Mouse (Mus musculus) heart, adult 2 months (tissue): ENCODE data around the gene Mrps27. TPM values are rescaled to one million over a fixed set of nuclear protein-coding genes. Genes with fewer than 3 reads are reported as not detected.
"Not testable (repeated sequence)": the region's sequence is repeated elsewhere in the genome, so short reads cannot be mapped to it uniquely, and the experiment has no call there.

ENCODE experiments used
- DNase-seq, 2 experiments: peaks; one replicate each; pipeline ENCODE4 v3.0.0; 2021
- H3K27ac ChIP-seq: fragments of 200-600 bp; 2 replicates; pipeline ENCODE4 v1.8.1; 2022
- H3K27me3 ChIP-seq: fragments of 200-500 bp; 2 replicates; pipeline ENCODE4 v1.6.1; 2012; ENCODE audit warnings: mild to moderate bottlenecking, low read length, inconsistent platforms, mixed read lengths; ENCODE audit not compliant: control insufficient read depth, insufficient read depth
- H3K36me3 ChIP-seq: fragments of 200-500 bp; 2 replicates; pipeline ENCODE4 v1.6.1; 2012; ENCODE audit warnings: low read length, inconsistent platforms; ENCODE audit not compliant: control insufficient read depth, insufficient read depth
- H3K4me1 ChIP-seq: fragments of 200-500 bp; 2 replicates; pipeline ENCODE4 v1.6.1; 2011; ENCODE audit warnings: low read length; ENCODE audit not compliant: control insufficient read depth, insufficient read depth
- H3K4me3 ChIP-seq: fragments of 200-600 bp; 2 replicates; pipeline ENCODE4 v1.8.1; 2022
- H3K79me2 ChIP-seq: fragments of 200-500 bp; replicated peaks from 2 replicates; pipeline ENCODE4 v1.6.1; 2012; ENCODE audit warnings: mild to moderate bottlenecking, inconsistent platforms, low read length, moderate library complexity, mixed read lengths; ENCODE audit not compliant: control insufficient read depth, insufficient read depth
- H3K9ac ChIP-seq: fragments of 200-500 bp; 2 replicates; pipeline ENCODE4 v1.6.1; 2012; ENCODE audit warnings: low read depth, mild to moderate bottlenecking, control low read depth, inconsistent platforms, low read length, mixed read lengths
- CTCF ChIP-seq: fragments of 200-600 bp; IDR thresholded peaks from 2 replicates; pipeline ENCODE4 v1.8.1; 2022; ENCODE audit warnings: antibody characterized with exemption, mild to moderate bottlenecking, moderate library complexity
- EP300 ChIP-seq: fragments of 200-500 bp; IDR thresholded peaks from 2 replicates; pipeline ENCODE4 v1.6.1; 2011; ENCODE audit warnings: low read depth, low read length, control low read depth; ENCODE audit not compliant: insufficient read depth
- POLR2A ChIP-seq: fragments of 200-500 bp; IDR thresholded peaks from 2 replicates; pipeline ENCODE4 v1.6.1; 2011; ENCODE audit warnings: mild to moderate bottlenecking, low read depth, low read length, control low read depth; ENCODE audit not compliant: insufficient read depth
- WGBS: fragments of 180-500 bp; shearing (Covaris S2); methylation state at CpG from one replicate; pipeline ENCODE4 v1.1.7; 2018; 5-methylcytosine and 5-hydroxymethylcytosine counted together
- intact Hi-C: fragments of 180-260 bp; cut with DNase I; formaldehyde crosslinking; loops from one replicate; pipeline ENCODE4 v1.15.1; 2025
- polyA plus RNA-seq: library from polyadenylated mRNA; depleted of rRNA; stranded (reverse); fragments of >200 nt; gene quantifications from 2 replicates; pipeline ENCODE4 v1.2.3, GENCODE M21; 2012
- total RNA-seq, 2 experiments: library from RNA; stranded (reverse); gene quantifications; 2 replicates each; pipeline ENCODE4 v1.2.3; 2021

Mrps27 gene
- total and polyA plus RNA-seq, 3 experiments, result 39.3 to 48.0 (median 40.8) TPM

DNA sequence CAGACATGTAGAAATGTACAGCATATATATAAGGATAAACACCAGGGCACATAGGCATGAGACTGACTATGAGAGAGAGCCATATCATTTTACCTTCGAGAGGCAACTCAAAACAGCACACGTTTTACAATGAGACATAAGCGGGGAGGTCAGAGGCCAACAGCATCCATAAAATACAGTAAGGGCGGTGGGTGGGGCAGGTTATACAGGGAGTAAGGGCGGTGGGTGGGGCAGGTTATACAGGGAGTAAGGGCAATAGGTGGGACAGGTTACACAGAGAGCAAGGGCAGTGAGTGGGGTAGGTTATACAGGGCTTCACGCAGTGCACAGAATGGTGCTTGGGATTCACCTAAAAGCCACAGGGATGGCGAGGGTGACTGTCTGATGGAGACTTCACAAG is 24.1 kb upstream of the Mrps27 start:
- no peak for DNase-seq
- intact Hi-C loops, result no loop called here
- Histone ChIP-seq H3K79me2 (no peaks in the 10 kb centered on the region), H3K36me3 (peaks cover 6% of the 10 kb centered on the region), H3K9ac (no peak overlapping the region), H3K4me1 (peaks cover 9% of the 10 kb centered on the region), H3K27me3 (no peaks in the 10 kb centered on the region), H3K27ac (no peak overlapping the region), H3K4me3 (no peak overlapping the region)
- WGBS, result 90% methylated on average over 7 of the region's 7 CpGs
- TF ChIP-seq CTCF, result no peak

DNA sequence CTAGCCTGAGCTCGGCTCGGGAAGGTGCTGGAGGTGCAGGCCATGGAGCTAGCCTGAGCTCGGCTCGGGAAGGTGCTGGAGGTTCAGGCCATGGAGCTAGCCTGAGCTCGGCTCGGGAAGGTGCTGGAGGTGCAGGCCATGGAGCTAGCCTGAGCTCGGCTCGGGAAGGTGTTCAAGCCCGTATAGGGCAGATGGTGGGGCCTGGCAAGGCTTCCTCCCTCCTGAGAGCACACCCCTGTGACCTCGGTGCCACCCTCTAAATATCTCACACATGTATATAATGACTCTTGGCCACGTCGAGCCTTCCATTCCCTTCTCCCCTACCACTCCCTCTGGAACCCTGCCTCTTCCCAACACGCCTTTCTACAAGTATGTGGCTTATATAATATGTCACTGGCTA is 21.7 kb upstream of the Mrps27 start:
- DNase-seq, H3K27me3 ChIP-seq, H3K36me3 ChIP-seq, H3K79me2 ChIP-seq, H3K4me3 ChIP-seq, H3K4me1 ChIP-seq, intact Hi-C loops, H3K9ac ChIP-seq: not testable (repeated sequence)
- 86% methylated on average over 12 of the region's 13 CpGs for WGBS
- peak overlapping the region; percentile 15 for H3K27ac ChIP-seq

DNA sequence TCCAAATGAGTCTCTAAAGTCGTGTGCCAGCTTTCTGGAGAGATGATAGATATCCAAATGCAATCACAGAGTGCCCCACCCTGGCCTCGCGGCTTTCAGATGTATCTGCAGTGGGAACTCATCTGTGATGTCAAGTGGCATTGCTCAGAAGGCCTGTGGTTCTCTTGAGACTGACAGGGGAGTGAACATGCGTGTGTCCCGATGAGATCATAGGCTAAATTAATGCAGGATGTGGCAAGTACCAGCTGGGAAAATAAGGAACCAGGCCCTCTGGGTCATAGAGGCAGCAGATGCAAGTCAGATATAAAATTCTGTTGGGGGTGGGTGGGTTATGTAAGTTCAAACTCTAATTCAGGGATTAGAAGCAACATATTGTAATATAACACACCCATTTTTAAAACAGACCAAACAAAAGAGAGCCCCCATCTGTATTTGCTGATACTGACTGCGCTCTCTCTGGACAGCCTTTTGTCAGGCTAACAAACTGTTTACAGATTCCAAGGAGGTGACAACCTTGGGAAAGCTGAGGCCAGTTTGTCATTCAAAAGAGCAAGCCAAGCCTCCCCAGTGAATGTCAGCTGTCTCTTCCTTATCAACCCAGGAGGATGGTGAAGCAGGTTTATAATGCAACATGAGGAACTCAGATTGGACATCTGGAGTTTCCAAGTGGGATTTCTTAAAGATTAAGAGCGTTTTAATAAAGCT is 20.8 kb upstream of the Mrps27 start:
- 21% methylated on average over 7 of the region's 7 CpGs for WGBS
- Histone ChIP-seq H3K9ac (no peak overlapping the region), H3K27ac (peak overlapping the region; percentile 18), H3K27me3 (no peaks in the 10 kb centered on the region), H3K4me1 (peaks cover 9% of the 10 kb centered on the region), H3K4me3 (no peak overlapping the region), H3K36me3 (peaks cover 6% of the 10 kb centered on the region), H3K79me2 (no peaks in the 10 kb centered on the region)
- peak in 1 of 2 experiments; percentile 52 for DNase-seq
- intact Hi-C loops, result no loop called here
- no peak for TF ChIP-seq CTCF
- peak; percentile 71; the same call in 1 of the 2 replicates for TF ChIP-seq EP300

DNA sequence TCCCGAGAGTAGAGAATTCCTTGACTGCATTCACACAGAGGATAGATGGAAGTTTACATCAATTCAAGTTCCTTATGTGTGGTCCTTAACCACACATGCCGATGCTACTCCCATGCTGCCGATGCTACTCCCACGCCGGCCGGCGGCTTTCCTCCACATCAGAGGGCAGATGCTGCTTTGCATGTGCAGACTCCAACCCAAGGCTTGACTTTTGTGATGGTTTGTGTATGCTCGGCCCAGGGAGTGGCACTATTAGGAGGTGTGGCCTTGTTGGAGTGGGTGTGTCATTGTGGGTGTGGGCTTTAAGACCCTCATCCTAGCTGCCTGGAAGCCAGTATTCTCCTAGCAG is 20.3 kb upstream of the Mrps27 start:
- DNase-seq, H3K4me1 ChIP-seq, intact Hi-C loops, H3K27me3 ChIP-seq, H3K4me3 ChIP-seq, H3K36me3 ChIP-seq, H3K79me2 ChIP-seq: not testable (repeated sequence)
- WGBS, result 82% methylated on average over 8 of the region's 8 CpGs
- H3K9ac ChIP-seq, result 0 out of 2 replicates have a peak overlapping the region, but pooled peaks have one; percentile 10
- peak overlapping the region; percentile 18; the same call in 1 of the 2 replicates for H3K27ac ChIP-seq

DNA sequence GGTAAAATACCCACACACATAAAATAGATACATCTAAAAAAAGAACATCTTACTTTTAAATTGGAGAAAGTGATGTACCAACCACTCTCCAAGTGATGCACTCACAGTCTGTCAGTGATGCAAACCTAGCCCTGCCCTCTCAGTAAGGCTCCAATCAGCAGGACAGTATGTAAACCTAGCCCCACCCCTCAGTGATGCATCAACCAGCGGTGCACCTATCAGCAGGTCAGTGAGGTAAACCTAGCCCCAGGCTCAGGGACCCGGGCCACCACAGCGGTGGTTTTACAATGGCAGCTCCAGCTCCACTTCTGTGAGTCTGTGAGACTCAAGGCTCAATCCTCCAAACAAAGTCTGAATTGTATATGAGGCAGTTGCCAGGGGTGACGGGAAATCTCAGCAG is 13.3 kb upstream of the Mrps27 start:
- no peaks in the 10 kb centered on the region for H3K27me3 ChIP-seq
- 81% methylated on average over 4 of the region's 4 CpGs for WGBS

DNA sequence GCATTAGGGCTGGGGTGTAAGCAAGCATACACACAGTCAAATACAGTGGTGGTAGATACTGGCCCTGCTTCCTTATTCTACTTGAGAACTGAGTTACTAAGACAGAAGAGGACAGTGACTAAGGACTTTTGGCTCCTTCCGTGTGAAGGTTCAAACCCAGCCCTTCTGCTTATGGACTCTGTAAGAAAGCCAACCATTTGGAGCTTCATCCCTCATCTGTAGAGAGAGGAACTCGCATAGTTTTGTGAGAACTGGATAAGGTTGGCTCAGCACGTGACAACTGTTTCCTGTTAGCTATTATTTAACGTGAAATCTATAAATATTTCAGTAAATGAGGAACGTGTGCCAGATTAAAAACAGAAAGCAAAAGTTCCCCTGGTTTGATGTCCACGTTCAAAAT is 7.1 kb upstream of the Mrps27 start:
- H3K36me3 ChIP-seq, result peaks cover 15% of the 10 kb centered on the region
- TF ChIP-seq POLR2A, result no peak
- no peak for TF ChIP-seq EP300
- TF ChIP-seq CTCF, result no peak
- no peak for DNase-seq
- H3K9ac ChIP-seq, result no peak overlapping the region
- no peaks in the 10 kb centered on the region for H3K79me2 ChIP-seq
- 30% methylated on average over 6 of the region's 6 CpGs for WGBS
- intact Hi-C loops, result no loop called here
- H3K4me3 ChIP-seq, result no peak overlapping the region
- H3K27ac ChIP-seq, result no peak overlapping the region
- H3K4me1 ChIP-seq, result peaks cover 4% of the 10 kb centered on the region
- H3K27me3 ChIP-seq, result no peaks in the 10 kb centered on the region

More for the DNA sequence above, 13.3 kb upstream of the Mrps27 start:
- no peak overlapping the region for H3K4me3 ChIP-seq
- H3K79me2 ChIP-seq, result no peaks in the 10 kb centered on the region
- TF ChIP-seq EP300 (no peak), POLR2A (no peak), CTCF (no peak)
- no peak for DNase-seq
- no peaks in the 10 kb centered on the region; the same call in 1 of the 2 replicates for H3K36me3 ChIP-seq
- H3K4me1 ChIP-seq, result no peaks in the 10 kb centered on the region
- no peak overlapping the region for H3K27ac ChIP-seq
- no peak overlapping the region for H3K9ac ChIP-seq
- intact Hi-C loops, result no loop called here
